Mouse (Mus musculus): ENCODE measurements around the gene Cit.

DNA sequence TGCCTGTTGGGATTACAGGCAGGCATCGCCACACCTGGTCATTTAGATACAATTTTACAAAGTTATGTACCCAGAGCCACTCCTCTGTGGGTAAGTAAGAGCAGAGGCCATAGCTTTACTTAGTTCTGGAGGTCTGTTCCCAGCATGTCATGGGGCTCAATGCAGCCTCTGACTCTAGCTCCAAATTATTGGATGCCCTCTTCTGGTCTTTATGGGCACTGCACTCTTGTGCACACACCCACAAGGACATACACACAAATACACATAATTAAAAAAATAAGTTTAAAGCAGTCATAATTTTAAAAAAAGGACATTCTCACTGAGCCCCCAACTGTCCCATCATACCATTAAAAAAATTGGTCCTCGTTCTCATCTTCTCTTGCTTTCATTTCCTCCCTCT, 12.3 kb upstream of the Cit start:
- no peak for TF ChIP-seq CTCF (IDR thresholded peaks at IDR 0.05; ENCODE audit: low read depth, low read length)
- no peak for TF ChIP-seq GATA1 (IDR thresholded peaks at IDR 0.05; ENCODE audit: borderline replicate concordance, low read length)
- TF ChIP-seq POLR2AphosphoS5 (IDR thresholded peaks at IDR 0.05; ENCODE audit: insufficient replicate concordance, low read depth, low read length), result no peak

Measured in G1E (cell line).